Mouse (Mus musculus): ENCODE data around the gene Rimbp2.

- TF ChIP-seq POLR2A (IDR thresholded peaks at IDR 0.05; ENCODE audit: extremely low read depth, insufficient read depth, low read length): no peak
- TF ChIP-seq CTCF (IDR thresholded peaks at IDR 0.05; ENCODE audit: extremely low read depth, insufficient read depth, low read length): no peak
Observed at GRCm38 (mm10) chr5:128978957-128979356, 25.7 kb upstream of the Rimbp2 start.
